Mouse (Mus musculus): ENCODE data around the gene Samd14.

Samd14 gene

DNA sequence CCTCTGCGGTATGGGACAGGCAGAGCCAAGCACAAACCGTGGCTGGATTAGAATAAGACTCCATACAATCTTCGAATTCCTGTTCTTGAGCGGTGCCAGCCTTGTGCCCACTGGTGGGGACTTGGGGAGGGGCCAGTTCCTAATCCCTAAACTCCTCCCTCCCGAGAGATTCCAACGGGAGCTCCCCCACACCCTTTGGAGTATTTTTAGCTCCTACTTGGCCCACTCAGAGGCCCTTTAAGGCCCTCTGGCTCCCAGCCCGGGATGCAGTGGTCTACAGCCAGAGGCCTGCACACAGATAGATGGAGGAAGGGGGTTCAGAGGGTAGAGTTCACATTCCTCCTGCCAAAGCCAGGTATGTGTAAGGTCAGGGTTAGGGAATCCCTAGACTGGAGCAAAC is 61.6 kb downstream of the Samd14 start:
- no peak for DNase-seq (ENCODE audit: extremely low read depth, low read depth, low spot score)

DNA sequence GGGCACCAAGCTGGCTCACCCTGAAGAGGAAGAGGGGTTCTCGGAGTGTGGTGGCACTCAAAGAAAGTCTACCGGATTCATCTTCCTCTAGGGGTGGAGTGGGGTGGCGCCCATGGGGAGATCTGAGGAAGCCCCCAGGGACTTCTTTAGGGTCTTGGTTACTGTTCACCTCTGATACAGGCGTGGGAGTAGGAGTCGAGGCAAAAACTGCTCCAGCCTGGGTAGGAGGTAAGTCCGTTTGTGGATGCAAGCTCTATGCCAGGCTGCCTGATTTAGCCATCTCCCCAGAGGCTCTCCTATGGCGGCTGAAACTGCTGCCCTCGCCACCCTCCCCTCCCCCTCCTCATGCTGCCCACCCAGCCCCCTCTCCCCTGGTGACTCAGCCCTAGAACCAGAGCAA is 62.5 kb downstream of the Samd14 start:
- no peak for DNase-seq (ENCODE audit: extremely low read depth, low read depth, low spot score)

DNA sequence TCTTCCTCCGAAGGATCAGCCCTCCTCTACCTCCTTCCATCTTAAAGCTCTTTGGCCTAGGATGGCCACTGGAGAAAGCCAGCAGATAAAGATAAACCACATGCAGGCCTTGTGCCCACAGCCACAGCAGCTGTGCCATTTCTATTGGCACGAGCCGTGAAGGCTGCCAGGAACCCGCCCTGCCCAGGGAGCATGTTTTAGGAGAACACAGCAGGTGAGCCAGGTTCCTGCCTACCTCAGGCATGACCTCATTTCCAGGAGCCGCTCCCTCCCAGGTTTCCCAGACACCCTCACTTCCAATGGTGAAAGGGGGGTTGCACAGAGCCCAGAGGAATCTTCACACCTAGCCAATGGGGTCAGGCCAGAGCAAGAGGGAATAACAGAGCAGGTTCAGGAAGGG is 63.1 kb downstream of the Samd14 start:
- no peak for DNase-seq (ENCODE audit: extremely low read depth, low read depth, low spot score)

DNA sequence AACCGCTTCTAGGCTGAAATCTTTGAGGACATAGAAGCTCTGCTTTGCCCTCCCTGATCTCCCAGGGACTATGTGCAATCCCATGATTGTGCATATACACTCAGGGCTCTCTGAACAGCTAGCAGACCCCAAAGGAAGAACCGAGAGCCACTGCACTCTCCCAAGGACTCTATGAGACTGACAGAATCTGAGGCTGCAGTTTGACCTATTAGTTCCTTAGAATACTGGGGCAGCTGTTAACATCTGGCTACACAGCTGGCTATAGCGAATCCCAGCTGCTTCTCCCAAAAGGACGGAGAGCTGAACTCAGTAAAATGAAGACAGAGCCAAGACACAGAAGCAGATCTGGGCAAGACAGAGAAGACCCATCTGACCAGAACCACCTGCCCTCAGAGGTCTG is 64.2 kb downstream of the Samd14 start:
- DNase-seq (ENCODE audit: extremely low read depth, low read depth, low spot score), result no peak

DNA sequence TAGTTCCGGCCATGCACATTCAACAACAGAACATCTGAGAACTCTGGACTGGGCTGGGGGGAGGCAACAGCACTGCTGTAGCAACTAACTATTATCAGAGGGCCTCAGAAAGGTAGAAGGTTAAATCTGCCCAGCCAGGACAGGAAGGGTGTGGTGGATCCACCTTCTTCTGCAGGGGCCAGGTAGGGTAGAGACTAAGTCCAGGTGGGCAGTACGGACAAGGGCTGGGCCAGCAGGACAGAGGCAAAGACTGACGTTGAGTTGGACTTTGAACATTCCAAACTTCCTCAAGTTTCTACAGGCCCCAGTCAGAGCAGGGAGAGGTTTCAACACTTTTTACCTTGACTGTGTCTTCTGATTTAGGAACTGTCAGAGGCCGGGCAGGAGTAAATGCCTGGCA is 65.0 kb downstream of the Samd14 start:
- no peak for DNase-seq (ENCODE audit: extremely low read depth, low read depth, low spot score)

DNA sequence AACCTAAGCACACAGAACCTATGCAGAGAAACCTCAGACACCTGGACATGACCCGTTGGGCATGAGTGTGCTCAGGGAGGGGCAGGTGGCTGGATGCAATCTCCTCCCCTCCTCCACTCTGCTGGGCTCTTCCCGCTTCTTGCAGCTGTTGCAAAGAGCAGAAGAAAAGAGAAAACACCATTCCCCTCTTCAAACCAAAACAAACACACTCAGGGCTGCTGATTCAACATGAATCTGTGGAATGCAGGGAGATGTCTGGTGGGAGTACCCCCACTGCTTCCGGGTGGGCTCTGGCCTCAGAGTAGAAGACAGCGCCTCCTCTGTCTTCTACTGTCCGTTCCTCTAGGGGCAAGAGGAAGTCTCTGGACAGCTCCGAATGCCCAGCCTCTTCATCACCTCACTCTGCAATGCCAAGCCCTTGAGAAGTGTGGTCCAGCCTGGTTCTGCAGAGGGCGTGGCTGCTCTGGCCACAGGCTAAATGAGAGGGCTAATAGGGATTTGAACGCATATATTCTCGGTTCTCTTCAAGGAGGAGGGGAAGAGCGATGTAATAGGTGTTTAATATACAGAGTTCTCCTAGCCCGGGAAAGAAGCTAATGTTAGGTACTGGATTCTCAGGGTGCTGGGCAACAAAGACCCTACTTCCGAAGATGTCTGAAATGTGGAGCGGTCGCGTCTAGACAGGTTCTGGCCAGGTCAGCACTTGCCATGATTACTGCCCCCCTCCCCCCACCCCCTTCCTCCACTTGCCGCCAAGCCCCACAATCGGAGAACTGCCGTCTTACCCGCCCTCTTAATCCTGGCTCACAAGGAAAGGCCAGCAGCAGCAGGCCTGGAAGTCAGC is 65.7 kb downstream of the Samd14 start:
- DNase-seq (ENCODE audit: extremely low read depth, low read depth, low spot score), result no peak

Measured in fat pad, adult 2 months (tissue).